Mouse (Mus musculus): ENCODE data around the gene Smarcb1. TPM values are rescaled to one million over a fixed set of nuclear protein-coding genes. Genes with fewer than 3 reads are reported as not detected.

The Smarcb1 gene
- polyA plus RNA-seq (2011; ENCODE audit: insufficient read depth, insufficient read length, low replicate concordance, missing spikeins), result 22.7 and 33.8 TPM in 2 replicates

- H3K27ac ChIP-seq (ENCODE audit: control insufficient read depth, insufficient read depth, low read depth, low read length, poor library complexity), result peak within 1 kb of the TSS; percentile 84
- TF ChIP-seq CTCF (IDR thresholded peaks at IDR 0.05; ENCODE audit: control insufficient read depth, insufficient read depth, low read length) (no peak), POLR2A (IDR thresholded peaks at IDR 0.05; ENCODE audit: borderline replicate concordance, control insufficient read depth, low read depth, low read length) (peak; percentile 74; the same call in 1 of the 2 replicates)
- WGBS, result under 1% methylated on average over 76 of the region's 76 CpGs
- peak within 1 kb of the TSS; percentile 91 for H3K4me3 ChIP-seq (replicated peaks; ENCODE audit: control insufficient read depth, low read depth, low read length)
- no peaks in the 10 kb centered on the region; the same call in 1 of the 2 replicates for H3K4me1 ChIP-seq (ENCODE audit: control insufficient read depth, insufficient read depth, low read length)
These were observed at the start of gene Smarcb1 for GRCm38 (mm10) chr10:75921026-75921725. Gene Smarcb1 (minus strand): TSS chr10:75921617.

GRCm38 (mm10) chr10:75954381-75954811 is 33.0 kb upstream of the Smarcb1 start, which contains the start of gene Gm5134:
Gene Gm5134 (plus strand): TSS chr10:75954514.
- TF ChIP-seq POLR2A (IDR thresholded peaks at IDR 0.05; ENCODE audit: borderline replicate concordance, control insufficient read depth, low read depth, low read length) (no peak), CTCF (IDR thresholded peaks at IDR 0.05; ENCODE audit: control insufficient read depth, insufficient read depth, low read length) (no peak)
- Histone ChIP-seq H3K4me3 (replicated peaks; ENCODE audit: control insufficient read depth, low read depth, low read length) (peak within 1 kb of the TSS; percentile 67), H3K4me1 (ENCODE audit: control insufficient read depth, insufficient read depth, low read length) (peaks cover 2% of the 10 kb centered on the region; the same call in 1 of the 2 replicates), H3K27ac (ENCODE audit: control insufficient read depth, insufficient read depth, low read depth, low read length, poor library complexity) (no peak within 1 kb of the TSS)
- WGBS, result 18% methylated on average over 20 of the region's 20 CpGs

GRCm38 (mm10) chr10:75951424-75952050 is 30.1 kb upstream of the Smarcb1 start:
- Histone ChIP-seq H3K27ac (ENCODE audit: control insufficient read depth, insufficient read depth, low read depth, low read length, poor library complexity) (peak overlapping the region; percentile 26; the same call in 1 of the 2 replicates), H3K4me3 (replicated peaks; ENCODE audit: control insufficient read depth, low read depth, low read length) (peak overlapping the region; percentile 18), H3K4me1 (ENCODE audit: control insufficient read depth, insufficient read depth, low read length) (peaks cover 4% of the 10 kb centered on the region; the same call in 1 of the 2 replicates)
- TF ChIP-seq CTCF (IDR thresholded peaks at IDR 0.05; ENCODE audit: control insufficient read depth, insufficient read depth, low read length) (no peak), POLR2A (IDR thresholded peaks at IDR 0.05; ENCODE audit: borderline replicate concordance, control insufficient read depth, low read depth, low read length) (no peak)
- WGBS, result 3% methylated on average over 13 of the region's 13 CpGs

DNA sequence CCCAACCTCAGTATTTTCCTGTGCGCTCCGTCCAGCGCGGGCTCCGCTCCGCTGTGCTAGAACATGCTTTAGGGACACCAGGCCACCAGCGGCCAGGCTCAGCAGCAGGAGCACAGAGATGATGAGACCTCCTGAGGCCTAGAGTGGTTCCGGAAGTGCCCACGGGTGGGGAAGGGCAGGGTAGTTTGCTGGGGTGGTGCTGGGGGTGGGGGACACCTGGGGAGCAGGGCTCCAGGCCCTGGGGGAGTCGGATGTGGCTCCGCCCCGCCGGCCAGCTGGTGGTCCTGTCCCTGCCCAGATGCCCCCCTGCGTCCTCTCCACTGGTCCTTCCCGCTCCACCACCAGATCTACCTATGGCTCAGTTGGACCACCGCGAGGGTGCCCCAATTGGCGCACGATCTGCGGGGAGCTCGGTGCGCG is 29.4 kb upstream of the Smarcb1 start:
- WGBS, result 15% methylated on average over 23 of the region's 23 CpGs
- Histone ChIP-seq H3K4me1 (ENCODE audit: control insufficient read depth, insufficient read depth, low read length) (peaks cover 4% of the 10 kb centered on the region), H3K4me3 (replicated peaks; ENCODE audit: control insufficient read depth, low read depth, low read length) (peak overlapping the region; percentile 53), H3K27ac (ENCODE audit: control insufficient read depth, insufficient read depth, low read depth, low read length, poor library complexity) (peak overlapping the region; percentile 76)
- TF ChIP-seq CTCF (IDR thresholded peaks at IDR 0.05; ENCODE audit: control insufficient read depth, insufficient read depth, low read length), result no peak
- peak; percentile 62; the same call in 1 of the 2 replicates for TF ChIP-seq POLR2A (IDR thresholded peaks at IDR 0.05; ENCODE audit: borderline replicate concordance, control insufficient read depth, low read depth, low read length)

GRCm38 (mm10) chr10:75949053-75950045 is 27.9 kb upstream of the Smarcb1 start:
- H3K4me3 ChIP-seq (replicated peaks; ENCODE audit: control insufficient read depth, low read depth, low read length), result peak overlapping the region; percentile 55
- 60% methylated on average over 22 of the region's 22 CpGs for WGBS

GRCm38 (mm10) chr10:75948079-75948478 is 26.7 kb upstream of the Smarcb1 start:
- H3K4me3 ChIP-seq (replicated peaks; ENCODE audit: control insufficient read depth, low read depth, low read length), result peak overlapping the region; percentile 77
- H3K4me1 ChIP-seq (ENCODE audit: control insufficient read depth, insufficient read depth, low read length), result peaks cover 4% of the 10 kb centered on the region
- TF ChIP-seq POLR2A (IDR thresholded peaks at IDR 0.05; ENCODE audit: borderline replicate concordance, control insufficient read depth, low read depth, low read length) (0 out of 2 replicates have a peak, but pooled peaks have one; percentile 15), CTCF (IDR thresholded peaks at IDR 0.05; ENCODE audit: control insufficient read depth, insufficient read depth, low read length) (no peak)
- 56% methylated on average over 5 of the region's 5 CpGs for WGBS
- peak overlapping the region; percentile 74 for H3K27ac ChIP-seq (ENCODE audit: control insufficient read depth, insufficient read depth, low read depth, low read length, poor library complexity)

More at GRCm38 (mm10) chr10:75949053-75950045, 27.9 kb upstream of the Smarcb1 start:
- TF ChIP-seq POLR2A (IDR thresholded peaks at IDR 0.05; ENCODE audit: borderline replicate concordance, control insufficient read depth, low read depth, low read length) (no peak), CTCF (IDR thresholded peaks at IDR 0.05; ENCODE audit: control insufficient read depth, insufficient read depth, low read length) (no peak)
- Histone ChIP-seq H3K27ac (ENCODE audit: control insufficient read depth, insufficient read depth, low read depth, low read length, poor library complexity) (peak overlapping the region; percentile 72), H3K4me1 (ENCODE audit: control insufficient read depth, insufficient read depth, low read length) (peaks cover 4% of the 10 kb centered on the region)

GRCm38 (mm10) chr10:75945896-75946295 is 24.5 kb upstream of the Smarcb1 start:
- no peak overlapping the region for H3K4me3 ChIP-seq (replicated peaks; ENCODE audit: control insufficient read depth, low read depth, low read length)
- no peak for TF ChIP-seq CTCF (IDR thresholded peaks at IDR 0.05; ENCODE audit: control insufficient read depth, insufficient read depth, low read length)
- TF ChIP-seq POLR2A (IDR thresholded peaks at IDR 0.05; ENCODE audit: borderline replicate concordance, control insufficient read depth, low read depth, low read length), result no peak
- peaks cover 2% of the 10 kb centered on the region for H3K4me1 ChIP-seq (ENCODE audit: control insufficient read depth, insufficient read depth, low read length)
- H3K27ac ChIP-seq (ENCODE audit: control insufficient read depth, insufficient read depth, low read depth, low read length, poor library complexity), result no peak overlapping the region
- 73% methylated on average over 7 of the region's 7 CpGs for WGBS
